Mouse (Mus musculus): ENCODE data around the gene Mpo. TPM values are rescaled to one million over a fixed set of nuclear protein-coding genes. Genes with fewer than 3 reads are reported as not detected.

Mpo gene
- polyA plus RNA-seq, 1 experiment from 2014 or later = 3.6 TPM

DNA sequence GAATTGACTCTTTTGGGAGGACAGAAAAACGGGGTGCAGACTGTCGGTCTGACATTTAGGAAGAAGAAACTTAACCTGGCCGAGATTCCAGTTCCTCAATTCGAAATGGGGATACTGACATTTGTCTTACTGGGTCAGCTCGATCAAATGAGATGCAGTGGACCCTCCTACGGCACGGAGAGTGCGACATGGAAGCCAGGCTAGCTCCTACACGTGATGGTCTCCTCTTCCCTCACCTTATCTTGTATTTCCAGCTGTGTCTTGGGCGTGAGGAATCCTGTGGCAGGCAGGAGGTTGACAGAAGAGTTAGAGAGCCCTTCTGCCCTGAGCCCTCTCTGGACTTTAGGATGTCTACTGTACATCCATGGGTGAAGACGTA is 43.3 kb upstream of the Mpo start:
- Histone ChIP-seq H3K27ac (ENCODE audit: low read depth, low read length) (peak overlapping the region; percentile 9; the same call in 1 of the 2 replicates), H3K9me3 (ENCODE audit: control insufficient read depth, low read length) (no peaks in the 10 kb centered on the region), H3K36me3 (ENCODE audit: control insufficient read depth, insufficient read depth, low read length) (no peaks in the 10 kb centered on the region), H3K4me1 (replicated peaks; ENCODE audit: control insufficient read depth, insufficient read depth, low read length) (no peaks in the 10 kb centered on the region), H3K4me3 (ENCODE audit: low read depth, low read length) (no peak overlapping the region), H3K27me3 (ENCODE audit: control insufficient read depth, insufficient read depth, low read length) (no peaks in the 10 kb centered on the region), H3K4me2 (ENCODE audit: low read depth, low read length, severe bottlenecking) (no peak overlapping the region), H3K9ac (ENCODE audit: low read length) (no peak overlapping the region)
- DNase-seq (ENCODE audit: low spot score) (no peak), ATAC-seq (replicated peaks; ENCODE audit: low FRiP score) (no peak)
- 79% methylated on average over 11 of the region's 11 CpGs for whole genome bisulfite sequencing

DNA sequence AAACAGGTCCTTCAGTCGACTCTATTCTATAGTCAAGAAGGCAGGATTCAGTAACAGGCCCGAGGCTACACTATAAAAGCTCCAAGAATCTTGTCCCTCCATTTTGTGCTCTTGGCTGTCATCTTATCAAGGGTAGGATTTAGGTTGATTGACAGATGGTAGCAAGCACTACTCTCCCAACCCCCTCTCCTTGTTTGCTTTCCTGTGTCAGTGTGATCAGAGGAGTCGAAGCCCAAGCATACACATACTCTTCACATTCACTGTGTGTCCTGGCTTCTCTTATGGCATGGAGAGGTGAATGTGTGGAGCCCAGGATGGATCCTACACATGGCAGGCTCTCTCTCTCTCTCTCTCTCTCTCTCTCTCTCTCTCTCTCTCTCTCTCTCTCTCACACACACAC is 42.9 kb upstream of the Mpo start:
- Histone ChIP-seq H3K9me3 (ENCODE audit: control insufficient read depth, low read length) (no peaks in the 10 kb centered on the region), H3K9ac (ENCODE audit: low read length) (no peak overlapping the region), H3K4me1 (replicated peaks; ENCODE audit: control insufficient read depth, insufficient read depth, low read length) (no peaks in the 10 kb centered on the region), H3K27ac (ENCODE audit: low read depth, low read length) (no peak overlapping the region), H3K27me3 (ENCODE audit: control insufficient read depth, insufficient read depth, low read length) (no peaks in the 10 kb centered on the region), H3K4me3 (ENCODE audit: low read depth, low read length) (no peak overlapping the region), H3K36me3 (ENCODE audit: control insufficient read depth, insufficient read depth, low read length) (no peaks in the 10 kb centered on the region), H3K4me2 (ENCODE audit: low read depth, low read length, severe bottlenecking) (no peak overlapping the region)
- ATAC-seq (replicated peaks; ENCODE audit: low FRiP score) (no peak), DNase-seq (ENCODE audit: low spot score) (no peak)
- 84% methylated on average over 3 of the region's 3 CpGs for WGBS

DNA sequence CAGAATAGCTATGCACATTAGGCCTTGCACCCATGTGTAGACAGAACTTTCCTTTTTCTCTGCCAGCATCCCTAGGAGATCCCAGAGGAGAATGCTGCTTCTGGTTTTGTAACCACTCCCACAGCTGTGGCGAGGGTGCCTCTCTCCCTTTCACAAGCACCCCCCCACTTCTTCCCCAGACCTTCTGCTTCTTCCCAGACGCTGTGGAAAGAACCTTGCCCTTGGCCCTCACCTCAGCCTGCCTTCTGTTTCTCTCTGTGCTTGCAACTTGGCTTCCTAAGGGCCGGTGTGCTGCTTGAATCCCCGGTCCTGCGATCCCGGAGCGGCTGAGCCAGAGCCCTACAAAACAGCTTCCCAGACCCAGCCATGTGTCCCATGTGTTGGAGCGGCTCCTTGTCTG is 42.4 kb upstream of the Mpo start:
- ATAC-seq (replicated peaks; ENCODE audit: low FRiP score) (no peak), DNase-seq (ENCODE audit: low spot score) (no peak)
- Histone ChIP-seq H3K9ac (ENCODE audit: low read length) (no peak overlapping the region), H3K4me2 (ENCODE audit: low read depth, low read length, severe bottlenecking) (no peak overlapping the region), H3K27ac (ENCODE audit: low read depth, low read length) (no peak overlapping the region), H3K27me3 (ENCODE audit: control insufficient read depth, insufficient read depth, low read length) (no peaks in the 10 kb centered on the region), H3K36me3 (ENCODE audit: control insufficient read depth, insufficient read depth, low read length) (no peaks in the 10 kb centered on the region), H3K4me3 (ENCODE audit: low read depth, low read length) (no peak overlapping the region), H3K4me1 (replicated peaks; ENCODE audit: control insufficient read depth, insufficient read depth, low read length) (no peaks in the 10 kb centered on the region), H3K9me3 (ENCODE audit: control insufficient read depth, low read length) (no peaks in the 10 kb centered on the region)
- 86% methylated on average over 8 of the region's 8 CpGs for WGBS

DNA sequence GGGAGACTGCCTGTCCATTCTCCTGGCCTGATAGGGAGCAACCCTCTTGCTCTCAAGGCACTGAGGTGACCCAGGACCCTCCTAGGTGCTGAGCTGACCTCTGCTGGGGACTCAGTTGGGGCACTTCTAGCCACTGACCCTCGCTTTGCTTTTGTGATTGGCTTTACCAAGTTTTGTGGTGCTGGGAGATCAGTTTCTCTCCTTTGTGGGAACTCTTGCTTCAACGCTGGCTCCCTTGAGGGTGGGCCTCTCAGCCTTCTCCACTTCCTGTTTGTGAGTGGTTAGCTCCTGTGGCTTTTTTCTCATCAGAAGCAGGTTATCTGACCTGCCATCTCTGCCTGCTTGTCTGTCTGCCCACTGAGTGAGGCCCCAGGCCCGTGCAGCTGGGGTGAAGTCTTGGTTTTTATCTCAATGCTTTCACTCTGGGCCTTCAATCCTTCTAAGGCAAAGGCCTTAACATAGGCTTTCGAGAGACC is 41.9 kb upstream of the Mpo start:
- 68% methylated on average over 4 of the region's 4 CpGs for WGBS
- H3K4me3 ChIP-seq (ENCODE audit: low read depth, low read length) = no peak overlapping the region
- no peaks in the 10 kb centered on the region for H3K36me3 ChIP-seq (ENCODE audit: control insufficient read depth, insufficient read depth, low read length)
- no peaks in the 10 kb centered on the region for H3K9me3 ChIP-seq (ENCODE audit: control insufficient read depth, low read length)
- H3K27me3 ChIP-seq (ENCODE audit: control insufficient read depth, insufficient read depth, low read length) = no peaks in the 10 kb centered on the region
- H3K27ac ChIP-seq (ENCODE audit: low read depth, low read length) = no peak overlapping the region
- DNase-seq (ENCODE audit: low spot score) (no peak), ATAC-seq (replicated peaks; ENCODE audit: low FRiP score) (no peak)
- H3K4me1 ChIP-seq (replicated peaks; ENCODE audit: control insufficient read depth, insufficient read depth, low read length) = no peaks in the 10 kb centered on the region
- no peak overlapping the region for H3K9ac ChIP-seq (ENCODE audit: low read length)
- no peak overlapping the region for H3K4me2 ChIP-seq (ENCODE audit: low read depth, low read length, severe bottlenecking)

DNA sequence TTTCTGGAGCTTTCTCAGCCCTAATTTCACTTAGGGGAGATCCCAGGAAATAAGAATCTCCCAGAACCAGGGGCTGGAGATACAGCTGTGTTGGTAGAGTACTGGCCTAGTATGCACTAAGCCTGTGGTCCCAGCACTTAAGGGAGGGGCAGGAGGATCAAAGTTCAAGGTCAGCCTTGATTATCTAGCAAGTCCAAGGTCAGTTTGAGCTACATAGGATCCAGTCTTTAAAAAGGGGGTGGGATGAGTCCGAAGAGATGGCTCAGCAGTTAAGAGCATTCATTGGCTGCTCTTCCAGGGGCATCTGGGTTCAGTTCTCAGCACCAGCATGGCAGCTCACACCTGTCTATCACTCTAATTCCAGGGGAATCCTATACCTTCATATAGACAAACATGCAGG is 41.1 kb upstream of the Mpo start:
- H3K4me3 ChIP-seq (ENCODE audit: low read depth, low read length) = no peak overlapping the region
- no peaks in the 10 kb centered on the region for H3K4me1 ChIP-seq (replicated peaks; ENCODE audit: control insufficient read depth, insufficient read depth, low read length)
- DNase-seq (ENCODE audit: low spot score) (no peak), ATAC-seq (replicated peaks; ENCODE audit: low FRiP score) (no peak)
- H3K36me3 ChIP-seq (ENCODE audit: control insufficient read depth, insufficient read depth, low read length) = no peaks in the 10 kb centered on the region
- no peak overlapping the region for H3K4me2 ChIP-seq (ENCODE audit: low read depth, low read length, severe bottlenecking)
- WGBS = 67% methylated on average over 1 of the region's 1 CpGs
- H3K27me3 ChIP-seq (ENCODE audit: control insufficient read depth, insufficient read depth, low read length) = no peaks in the 10 kb centered on the region
- no peak overlapping the region for H3K9ac ChIP-seq (ENCODE audit: low read length)
- no peaks in the 10 kb centered on the region for H3K9me3 ChIP-seq (ENCODE audit: control insufficient read depth, low read length)
- no peak overlapping the region for H3K27ac ChIP-seq (ENCODE audit: low read depth, low read length)

DNA sequence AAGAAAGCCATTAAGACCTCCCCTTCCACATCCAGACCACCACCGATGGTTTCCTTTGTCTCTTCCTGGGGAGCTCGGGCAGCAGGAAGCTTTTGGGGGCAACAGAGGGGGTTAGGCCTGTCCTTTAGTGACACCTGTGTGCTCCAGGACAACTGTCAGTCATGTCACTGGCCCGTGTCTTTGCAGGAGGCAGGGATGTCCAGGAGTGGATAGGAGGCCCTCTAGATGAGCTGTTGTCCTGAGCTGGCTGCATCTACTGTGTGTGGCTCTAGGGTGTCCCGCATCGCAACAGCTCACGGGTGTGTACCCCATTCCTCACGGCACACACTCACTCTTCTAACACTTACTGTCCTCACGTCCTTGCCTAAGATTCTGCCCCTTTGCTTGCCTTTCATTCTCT is 40.1 kb upstream of the Mpo start:
- WGBS = 84% methylated on average over 8 of the region's 8 CpGs
- H3K27me3 ChIP-seq (ENCODE audit: control insufficient read depth, insufficient read depth, low read length) = no peaks in the 10 kb centered on the region
- no peak overlapping the region for H3K9ac ChIP-seq (ENCODE audit: low read length)
- no peak overlapping the region for H3K27ac ChIP-seq (ENCODE audit: low read depth, low read length)
- no peak overlapping the region for H3K4me3 ChIP-seq (ENCODE audit: low read depth, low read length)
- H3K4me2 ChIP-seq (ENCODE audit: low read depth, low read length, severe bottlenecking) = no peak overlapping the region
- no peaks in the 10 kb centered on the region for H3K4me1 ChIP-seq (replicated peaks; ENCODE audit: control insufficient read depth, insufficient read depth, low read length)
- H3K9me3 ChIP-seq (ENCODE audit: control insufficient read depth, low read length) = no peaks in the 10 kb centered on the region
- no peaks in the 10 kb centered on the region for H3K36me3 ChIP-seq (ENCODE audit: control insufficient read depth, insufficient read depth, low read length)
- ATAC-seq (replicated peaks; ENCODE audit: low FRiP score) (no peak), DNase-seq (ENCODE audit: low spot score) (no peak)

DNA sequence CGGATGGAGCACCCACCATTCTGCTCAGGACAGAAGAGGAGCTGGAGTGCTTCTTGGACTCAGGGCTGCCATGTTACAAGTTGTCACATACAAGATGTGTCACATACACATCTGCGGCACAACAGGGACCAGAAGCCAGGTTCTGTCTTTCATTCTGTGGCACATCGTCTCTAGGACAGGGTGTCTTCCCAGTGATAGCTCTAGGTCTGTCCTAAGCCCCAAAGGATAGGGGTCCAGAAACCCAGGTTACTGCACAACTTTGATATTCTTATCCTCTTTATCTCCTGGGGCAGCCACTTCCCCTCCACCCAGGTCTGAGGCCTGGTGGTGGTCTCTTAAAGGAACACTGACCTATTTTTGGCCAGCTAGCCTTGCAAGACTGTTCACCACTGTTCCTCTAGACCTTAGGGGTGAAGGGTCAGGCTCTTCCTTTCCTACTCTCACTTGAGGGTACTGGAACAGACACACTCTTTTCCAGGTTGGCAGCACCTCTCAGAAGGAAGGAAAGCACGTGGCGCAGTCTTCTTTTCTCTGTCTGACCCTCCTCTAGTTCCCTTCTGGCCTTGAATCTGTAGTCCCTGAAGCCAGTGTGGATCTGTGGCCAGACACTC is 39.4 kb upstream of the Mpo start:
- Histone ChIP-seq H3K27ac (ENCODE audit: low read depth, low read length) (no peak overlapping the region), H3K36me3 (ENCODE audit: control insufficient read depth, insufficient read depth, low read length) (no peaks in the 10 kb centered on the region), H3K4me1 (replicated peaks; ENCODE audit: control insufficient read depth, insufficient read depth, low read length) (no peaks in the 10 kb centered on the region), H3K9me3 (ENCODE audit: control insufficient read depth, low read length) (no peaks in the 10 kb centered on the region), H3K4me3 (ENCODE audit: low read depth, low read length) (no peak overlapping the region), H3K4me2 (ENCODE audit: low read depth, low read length, severe bottlenecking) (no peak overlapping the region), H3K27me3 (ENCODE audit: control insufficient read depth, insufficient read depth, low read length) (no peaks in the 10 kb centered on the region), H3K9ac (ENCODE audit: low read length) (no peak overlapping the region)
- DNase-seq (ENCODE audit: low spot score) (no peak), ATAC-seq (replicated peaks; ENCODE audit: low FRiP score) (no peak)
- WGBS = 80% methylated on average over 5 of the region's 5 CpGs

DNA sequence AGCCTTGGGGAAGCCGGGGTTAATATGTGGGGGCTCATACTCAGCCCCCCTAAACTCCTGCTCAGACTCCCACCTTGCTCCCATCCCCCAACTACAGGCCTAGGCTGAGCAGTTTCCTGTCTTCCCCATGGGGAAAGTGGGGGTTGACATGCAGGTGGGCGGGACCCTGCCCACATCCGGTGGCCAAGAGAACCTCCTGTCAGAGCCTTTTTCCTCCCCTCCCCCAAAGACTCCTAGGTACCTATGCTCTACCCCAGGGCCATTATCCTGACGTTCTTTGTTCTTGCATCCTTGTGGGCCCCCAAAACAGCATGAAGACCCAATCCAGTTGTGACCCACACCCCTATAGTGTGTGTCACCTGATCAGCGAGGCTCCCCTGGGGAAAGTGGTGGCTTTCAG is 38.8 kb upstream of the Mpo start:
- Histone ChIP-seq H3K27ac (ENCODE audit: low read depth, low read length) (no peak overlapping the region), H3K4me2 (ENCODE audit: low read depth, low read length, severe bottlenecking) (no peak overlapping the region), H3K4me1 (replicated peaks; ENCODE audit: control insufficient read depth, insufficient read depth, low read length) (no peaks in the 10 kb centered on the region), H3K9me3 (ENCODE audit: control insufficient read depth, low read length) (no peaks in the 10 kb centered on the region), H3K27me3 (ENCODE audit: control insufficient read depth, insufficient read depth, low read length) (no peaks in the 10 kb centered on the region), H3K36me3 (ENCODE audit: control insufficient read depth, insufficient read depth, low read length) (no peaks in the 10 kb centered on the region), H3K9ac (ENCODE audit: low read length) (no peak overlapping the region), H3K4me3 (ENCODE audit: low read depth, low read length) (no peak overlapping the region)
- WGBS = 70% methylated on average over 5 of the region's 5 CpGs
- DNase-seq (ENCODE audit: low spot score) (no peak), ATAC-seq (replicated peaks; ENCODE audit: low FRiP score) (no peak)

DNA sequence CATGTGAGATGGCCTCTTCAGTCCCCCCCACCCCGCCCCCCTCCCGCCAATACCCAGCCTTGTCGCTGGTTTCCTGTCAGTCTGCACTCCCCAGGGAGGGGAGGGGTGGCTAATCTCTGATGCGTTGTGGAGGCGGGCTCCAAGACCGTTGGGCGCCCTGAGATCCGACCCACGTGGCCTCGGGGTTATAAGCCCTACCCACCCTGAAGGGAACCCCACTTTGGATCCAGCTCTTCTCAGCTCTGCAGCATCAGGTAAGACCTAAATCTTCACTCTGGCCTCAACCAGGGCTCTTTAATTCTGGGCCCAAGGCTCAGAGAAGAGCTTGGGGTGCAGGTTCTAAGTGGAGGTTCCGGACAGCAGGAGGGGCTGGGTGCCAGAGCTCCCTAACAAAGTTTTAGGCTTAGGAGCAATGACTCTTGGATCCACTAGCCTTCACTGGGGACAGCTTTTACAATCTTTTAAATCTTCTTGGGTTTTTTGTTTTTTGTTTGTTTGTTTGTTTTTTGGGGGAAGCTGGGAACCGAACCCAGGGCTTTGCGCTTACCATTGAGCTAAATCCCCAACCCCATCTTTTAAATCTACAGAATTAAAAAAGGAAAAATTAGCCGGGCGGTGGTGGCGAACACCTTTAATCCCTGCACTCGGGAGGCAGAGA is 37.9 kb upstream of the Mpo start:
- H3K36me3 ChIP-seq (ENCODE audit: control insufficient read depth, insufficient read depth, low read length) = no peaks in the 10 kb centered on the region
- ATAC-seq (replicated peaks; ENCODE audit: low FRiP score) = no peak
- H3K4me2 ChIP-seq (ENCODE audit: low read depth, low read length, severe bottlenecking) = no peak overlapping the region
- no peak for DNase-seq (ENCODE audit: low spot score)
- H3K27ac ChIP-seq (ENCODE audit: low read depth, low read length) = no peak overlapping the region
- WGBS = 89% methylated on average over 15 of the region's 17 CpGs
- peaks cover 7% of the 10 kb centered on the region for H3K4me1 ChIP-seq (replicated peaks; ENCODE audit: control insufficient read depth, insufficient read depth, low read length)
- H3K9ac ChIP-seq (ENCODE audit: low read length) = no peak overlapping the region
- H3K27me3 ChIP-seq (ENCODE audit: control insufficient read depth, insufficient read depth, low read length) = peaks cover 4% of the 10 kb centered on the region
- no peaks in the 10 kb centered on the region for H3K9me3 ChIP-seq (ENCODE audit: control insufficient read depth, low read length)
- no peak overlapping the region for H3K4me3 ChIP-seq (ENCODE audit: low read depth, low read length)

Data from forebrain, embryonic 11.5 days (tissue).